Mouse (Mus musculus) leukemia stem cell, adult 10-12 weeks (primary cell): Measurements from ENCODE around the gene Fam111a. TPM values are rescaled to one million over a fixed set of nuclear protein-coding genes. Genes with fewer than 3 reads are reported as not detected.

ENCODE experiments used
- polyA plus RNA-seq: library from polyadenylated mRNA; stranded (reverse); fragments of >175 nt; gene quantifications from 2 replicates; pipeline ENCODE4 v1.2.3, GENCODE M21; 2012; ENCODE audit warnings: low replicate concordance

The Fam111a gene
- polyA plus RNA-seq = 0.41 and 3.6 TPM in 2 replicates

DNA sequence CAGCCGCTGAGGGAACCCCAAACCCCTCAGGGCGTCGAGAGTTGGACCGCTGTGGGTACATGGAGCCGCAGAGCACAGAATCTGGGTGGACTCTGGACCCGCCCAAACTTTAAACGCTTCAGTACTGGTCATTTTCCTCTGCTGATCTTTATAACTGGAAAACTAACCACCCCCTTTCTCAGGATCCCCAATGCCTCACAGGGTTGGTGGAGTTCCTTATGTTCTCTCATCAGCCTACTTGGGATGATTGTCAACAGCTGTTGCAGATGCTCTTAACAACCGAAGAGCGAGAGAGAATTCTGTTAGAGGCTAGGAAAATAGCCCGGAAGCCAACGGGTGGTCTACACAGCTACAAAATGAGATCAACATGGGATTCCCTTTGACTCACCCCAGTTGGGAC is at the start of gene Fam111a:
Fam111a (plus strand) TSS at position 301 of the 400 bp plus-strand sequence.

DNA sequence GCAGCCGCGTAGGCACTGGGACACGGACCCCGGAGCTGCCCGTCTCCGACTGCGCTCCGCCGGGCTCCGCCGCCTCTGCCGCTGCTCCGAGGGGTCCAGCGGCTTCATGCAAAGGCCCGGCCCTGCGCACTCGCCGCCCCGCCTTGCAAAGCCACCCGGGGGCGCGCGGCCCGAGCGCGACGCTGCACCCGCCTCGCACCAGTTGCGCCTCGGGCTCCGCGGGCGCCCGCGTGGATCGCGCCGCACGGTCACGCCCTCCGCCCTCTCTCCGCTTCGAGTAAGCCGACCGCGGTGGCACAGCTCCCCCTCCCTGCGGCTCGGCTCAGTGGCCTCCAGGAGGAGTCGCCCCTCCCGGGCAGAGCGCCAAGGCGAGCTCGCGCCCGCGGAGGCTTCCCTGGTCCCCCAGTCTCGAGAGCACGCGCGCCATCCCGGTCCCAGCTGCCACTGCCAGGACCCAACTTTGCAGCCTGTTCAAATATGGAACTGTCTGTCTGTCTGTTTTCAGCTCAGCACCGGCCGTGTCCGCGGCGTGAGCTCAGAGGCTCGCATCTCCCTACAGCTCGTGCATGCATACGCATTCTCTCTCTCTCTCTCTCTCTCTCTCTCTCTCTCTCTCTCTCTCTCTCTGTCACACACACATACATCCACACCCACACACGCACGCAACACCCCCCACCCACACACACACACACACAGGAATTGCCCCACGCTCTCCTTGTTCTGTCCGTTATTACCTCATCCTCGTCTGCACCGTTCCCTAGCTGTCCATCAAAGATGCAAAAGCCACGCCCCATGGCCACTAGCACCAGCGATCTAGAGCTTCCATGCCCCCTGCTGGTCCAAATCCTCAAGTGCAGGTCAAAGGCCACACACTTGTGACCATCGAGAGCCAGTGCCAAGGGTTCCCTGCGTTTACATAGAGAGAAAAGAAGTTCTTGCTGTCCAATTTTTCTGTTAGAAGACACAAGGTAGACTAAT is 43.9 kb upstream of the Fam111a start, which contains the start of gene Dtx4:
Dtx4 (minus strand) TSS at position 85 of the 978 bp plus-strand sequence.

DNA sequence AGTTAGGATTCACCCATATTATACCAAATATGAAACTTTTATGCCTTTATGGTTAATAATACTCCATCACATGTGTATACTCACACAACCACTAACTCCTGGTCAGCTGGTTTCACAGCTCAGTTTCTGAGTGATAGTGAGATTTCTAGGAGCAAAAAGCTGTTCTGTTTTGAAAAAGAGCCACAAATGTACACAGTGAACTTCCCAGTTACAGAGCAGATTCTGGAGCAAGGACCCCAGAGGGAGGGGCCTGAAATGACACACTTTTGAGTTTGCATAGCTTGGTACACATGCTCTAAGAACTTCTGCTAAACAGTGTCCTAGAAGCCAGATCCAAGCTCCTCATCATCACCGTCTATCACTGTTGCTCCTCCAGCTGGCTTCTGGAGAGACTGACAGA is 54.1 kb downstream of the Fam111a start, which contains the start of gene Gm4952:
Gm4952 (plus strand) TSS at position 301 of the 400 bp plus-strand sequence.

DNA sequence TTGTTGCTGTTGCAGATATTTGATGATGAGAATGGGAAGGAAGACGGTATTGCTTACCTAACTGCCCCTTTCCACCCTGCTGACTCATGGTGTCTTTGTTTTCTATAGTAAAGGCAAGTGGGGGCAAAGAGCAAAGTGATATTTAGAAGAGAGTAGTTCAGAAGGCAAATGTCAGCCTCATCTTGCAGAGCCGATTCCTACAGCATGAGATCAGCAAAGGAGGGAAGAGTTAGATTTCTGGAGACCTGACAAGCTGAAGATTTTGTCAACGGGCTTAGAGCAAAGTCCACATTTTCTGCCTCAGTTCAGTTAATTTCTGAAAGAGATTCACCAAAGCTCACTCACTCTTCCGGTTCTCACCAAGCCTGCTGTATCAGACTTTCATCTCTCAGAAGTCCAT is 87.6 kb downstream of the Fam111a start, which contains the start of gene Glyat:
Glyat (plus strand) TSS at position 133 of the 400 bp plus-strand sequence.

Other genes with a start within 250 kb of the Fam111a start
- gene Olfr1436, start 246.6 kb upstream of the Fam111a start, polyA plus RNA-seq = not detected in 2 replicates
- not detected in 2 replicates for gene Olfr1437, start 220.6 kb upstream of the Fam111a start, polyA plus RNA-seq
- gene Olfr1438-ps1, start 209.8 kb upstream of the Fam111a start, polyA plus RNA-seq = not detected in 2 replicates
- gene Olfr1440, start 158.5 kb upstream of the Fam111a start, polyA plus RNA-seq = not detected in 2 replicates
- not detected in 2 replicates for gene Olfr1441, start 128.3 kb upstream of the Fam111a start, polyA plus RNA-seq
- gene Pfpl, start 117.8 kb upstream of the Fam111a start, polyA plus RNA-seq = not detected in 2 replicates
- gene Mpeg1, start 85.0 kb upstream of the Fam111a start, polyA plus RNA-seq = 3.4 and 4.1 TPM in 2 replicates
- 1.2 and 1.4 TPM in 2 replicates for gene Dtx4, start 44.3 kb upstream of the Fam111a start, polyA plus RNA-seq
- gene Gm4952, start 54.2 kb downstream of the Fam111a start, polyA plus RNA-seq = not detected in 2 replicates
- not detected in 2 replicates for gene Glyat, start 87.6 kb downstream of the Fam111a start, polyA plus RNA-seq
- not detected in 2 replicates for gene Olfr1442, start 124.7 kb downstream of the Fam111a start, polyA plus RNA-seq
- not detected in 2 replicates for gene Olfr1443, start 132.4 kb downstream of the Fam111a start, polyA plus RNA-seq
- gene Keg1, start 150.0 kb downstream of the Fam111a start, polyA plus RNA-seq = not detected in 2 replicates
- not detected in 2 replicates for gene Cntf, start 219.9 kb downstream of the Fam111a start, polyA plus RNA-seq